11 mouse cellular contexts compared by ENCODE assay signal in the genomic region with DNA sequence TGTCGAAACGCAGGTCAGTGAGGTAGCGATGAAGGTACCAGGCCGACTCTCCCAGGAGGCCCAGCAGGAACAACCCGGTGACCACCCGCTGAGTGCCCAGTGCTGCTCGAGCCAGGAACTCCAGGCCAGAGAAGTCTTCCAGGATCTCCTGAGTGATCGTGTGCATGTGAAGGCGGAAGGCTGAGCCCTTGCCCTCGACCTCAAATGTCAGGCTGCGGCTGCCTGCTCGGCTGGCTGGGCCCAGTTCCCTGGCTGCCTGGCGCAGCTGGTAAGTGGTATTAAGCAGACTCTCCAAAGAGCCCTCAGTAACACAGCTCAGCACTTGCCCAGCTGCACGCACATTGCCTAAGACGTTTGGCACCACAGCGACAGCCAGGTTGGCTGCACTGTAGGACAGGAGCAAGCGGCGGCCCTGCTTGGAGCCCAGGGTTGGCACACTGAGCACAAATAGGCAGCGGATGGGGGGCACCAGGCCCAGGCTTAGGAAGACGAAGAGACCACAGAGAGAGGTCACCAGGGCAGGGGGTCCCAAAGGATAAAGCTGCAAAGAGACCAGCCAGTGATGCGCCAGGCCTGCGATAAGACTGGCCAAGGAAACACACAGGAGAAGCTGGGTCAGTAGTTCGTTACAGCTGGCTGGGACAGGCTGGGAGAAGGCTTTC. TPM values are rescaled to one million over a fixed set of nuclear protein-coding genes. Genes with fewer than 3 reads are reported as not detected.
DNase-seq lines count a peak whose midpoint lies in the region; ATAC-seq and TF ChIP-seq lines count a peak whose summit lies in the region.
"Had no signal": no experiment of that assay in that cellular context is flagged by ENCODE, and none has a peak within 500 bp of the region (broad histone marks: within the 10 kb centered on the region; RNA-seq: fewer than 3 reads in every experiment).

No protein-coding gene starts in this region.

- no peak overlapping the region for H3K9ac ChIP-seq in hindbrain, postnatal 0 days (replicated peaks; ENCODE audit: low read length)
- no peak overlapping the region; the same call in 1 of the 2 replicates for H3K9ac ChIP-seq in midbrain, embryonic 15.5 days

- no peaks in the 10 kb centered on the region for H3K9me3 ChIP-seq in hindbrain, postnatal 0 days (ENCODE audit: low read length)
- no peaks in the 10 kb centered on the region for H3K9me3 ChIP-seq in midbrain, embryonic 15.5 days

- no peaks in the 10 kb centered on the region for H3K4me1 ChIP-seq in hindbrain, postnatal 0 days (ENCODE audit: insufficient read depth, low read length)
- peaks cover 14% of the 10 kb centered on the region for H3K4me1 ChIP-seq in midbrain, embryonic 15.5 days

- no peaks in the 10 kb centered on the region for H3K36me3 ChIP-seq in hindbrain, postnatal 0 days (ENCODE audit: insufficient read depth, low read length)
- H3K36me3 ChIP-seq in midbrain, embryonic 15.5 days (replicated peaks), result no peaks in the 10 kb centered on the region

- peak; percentile 32 to 45 for DNase-seq in cerebellum, postnatal 25 days
- peak; percentile 83 for DNase-seq in fibroblast of lung, adult 2 months (ENCODE audit: low read depth)
- DNase-seq in hindbrain, postnatal 0 days (ENCODE audit: low spot score), result peak; percentile 33
- DNase-seq in urinary bladder, postnatal 10 days (ENCODE audit: low spot score), result no peak
- DNase-seq in frontal cortex, postnatal 36 days (ENCODE audit: low spot score in 2 of 2), result no peak
- no peak for DNase-seq in kidney, postnatal 25 days
- DNase-seq: kidney, adult 18-20 months had no signal

- H3K27ac ChIP-seq in hindbrain, postnatal 0 days, result no peak overlapping the region
- no peak overlapping the region for H3K27ac ChIP-seq in midbrain, embryonic 15.5 days

- H3K4me2 ChIP-seq in hindbrain, postnatal 0 days (ENCODE audit: low read depth, low read length), result no peak overlapping the region
- H3K4me2 ChIP-seq in midbrain, embryonic 15.5 days, result no peak overlapping the region

- TF ChIP-seq CTCF in hindbrain, postnatal 0 days (IDR thresholded peaks at IDR 0.05; ENCODE audit: low read depth), result no peak

- H3K4me3 ChIP-seq in hindbrain, postnatal 0 days (ENCODE audit: low read length), result no peak overlapping the region
- no peak overlapping the region for H3K4me3 ChIP-seq in midbrain, embryonic 15.5 days
- H3K4me3 ChIP-seq: myocyte had no signal

- 47% methylated on average over 23 of the region's 23 CpGs for WGBS in hindbrain, postnatal 0 days
- WGBS in midbrain, embryonic 15.5 days, result 65% methylated on average over 23 of the region's 23 CpGs

- no peak for ATAC-seq in cerebellum, adult (ENCODE audit: insufficient number of reproducible peaks, low FRiP score, low TSS enrichment)
- peak; percentile 66 for ATAC-seq in hindbrain, postnatal 0 days
- ATAC-seq in midbrain, embryonic 15.5 days (replicated peaks), result 0 out of 2 replicates have a peak, but pooled peaks have one; percentile 27

- no peaks in the 10 kb centered on the region for H3K27me3 ChIP-seq in hindbrain, postnatal 0 days (ENCODE audit: insufficient read depth, low read length)
- no peaks in the 10 kb centered on the region for H3K27me3 ChIP-seq in midbrain, embryonic 15.5 days (replicated peaks)

RNA-seq across cellular contexts. Expression of gene Ocstamp, which starts 2.6 kb away (rescaled TPM):
- total RNA-seq in hindbrain, postnatal 0 days (2014; rRNA removed), result 0.05 TPM in 1 of 2 replicates, not detected in the other
- polyA plus RNA-seq in hindbrain, postnatal 0 days (2015; fragmentation: Nextera tagmentation; extraction: Ambion mirVana), result 0.05 TPM in 1 of 2 replicates, not detected in the other
- not detected in 2 replicates for polyA plus RNA-seq in midbrain, embryonic 15.5 days (2015; fragmentation: Nextera tagmentation; extraction: Ambion mirVana)
- polyA plus RNA-seq: C2C12, myocyte had no signal

RNA-seq across cellular contexts. Expression of gene Zfp334, which starts 9.6 kb away (rescaled TPM):
- 14.8 and 16.4 TPM in 2 replicates for total RNA-seq in hindbrain, postnatal 0 days (2014; rRNA removed)
- 3.7 and 3.9 TPM in 2 replicates for polyA plus RNA-seq in hindbrain, postnatal 0 days (2015; fragmentation: Nextera tagmentation; extraction: Ambion mirVana)
- 10.1 and 10.3 TPM in 2 replicates for polyA plus RNA-seq in midbrain, embryonic 15.5 days (2015; fragmentation: Nextera tagmentation; extraction: Ambion mirVana)

RNA-seq across cellular contexts. Expression of gene Zfp663, which starts 29.1 kb away (rescaled TPM):
- 0.47 and 3.8 TPM in 2 replicates for total RNA-seq in hindbrain, postnatal 0 days (2014; rRNA removed)
- polyA plus RNA-seq in hindbrain, postnatal 0 days (2015; fragmentation: Nextera tagmentation; extraction: Ambion mirVana), result 2.2 and 2.3 TPM in 2 replicates
- polyA plus RNA-seq in midbrain, embryonic 15.5 days (2015; fragmentation: Nextera tagmentation; extraction: Ambion mirVana), result 8.5 and 10.9 TPM in 2 replicates
- polyA plus RNA-seq: C2C12, myocyte had no signal

Comparison
In these comparisons a context has a peak if more than half of its experiments do, and no peak if none do; other contexts are left out.
1. DNase-seq: peak in cerebellum, postnatal 25 days (2 of 2), fibroblast of lung, adult 2 months (single experiment) and hindbrain, postnatal 0 days (single experiment); none in urinary bladder, postnatal 10 days (single experiment), frontal cortex, postnatal 36 days (0 of 2) and kidney, postnatal 25 days (0 of 2).